Mouse (Mus musculus) CD4-positive, CD25-positive, alpha-beta regulatory T cell, adult 2 months (primary cell): ENCODE measurements around the gene Snrpa.

Source experiments
- DNase-seq: peaks from one replicate; pipeline ENCODE4 v3.0.0-alpha.2; 2012; ENCODE audit warnings: low read depth, low spot score

Gene Snrpa

GRCm38 (mm10) chr7:27195681-27196611 is at the start of gene Snrpa, which contains the start of gene BC024978:
Snrpa (minus strand) TSS chr7:27196271.
BC024978 (plus strand) TSS chr7:27195781.
- DNase-seq = peak; percentile 99

DNA sequence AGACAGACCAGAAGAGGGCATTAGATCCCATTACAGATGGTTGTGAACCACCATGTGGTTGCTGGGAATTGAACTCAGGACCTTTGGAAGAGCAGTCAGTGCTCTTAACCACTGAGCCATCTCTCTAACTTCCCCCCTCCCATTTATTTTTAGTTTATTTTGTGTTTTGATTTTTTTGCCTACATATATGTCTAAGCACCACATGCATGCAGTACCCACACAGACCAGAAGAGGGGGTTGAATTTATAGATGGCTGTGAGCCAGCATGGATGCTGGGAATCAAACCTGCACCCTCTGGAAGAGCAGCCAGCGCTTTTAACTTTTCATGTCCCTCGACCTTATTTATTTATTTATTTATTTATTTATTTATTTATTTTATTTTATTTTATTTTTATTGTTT is 48.0 kb upstream of the Snrpa start:
- DNase-seq = peak; percentile 68

DNA sequence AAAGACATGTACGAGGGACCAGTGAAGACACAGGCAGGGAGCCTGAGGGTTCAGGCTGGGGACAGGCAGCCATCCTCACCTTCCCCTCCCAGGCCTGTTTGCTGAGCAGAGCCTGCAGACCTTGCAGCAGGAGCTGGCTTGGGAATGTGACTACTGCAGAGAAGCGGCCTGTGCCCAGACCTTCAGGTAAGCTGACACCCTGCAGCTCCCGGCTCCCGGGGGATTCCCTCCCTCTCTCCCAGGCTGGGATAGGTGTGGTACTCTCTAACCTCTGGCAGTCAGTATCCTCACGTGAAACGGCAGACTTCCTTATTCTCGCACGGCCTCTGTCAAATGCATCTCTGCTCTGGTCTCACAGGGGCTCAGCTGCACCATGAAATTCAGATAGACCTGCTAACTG is 47.1 kb upstream of the Snrpa start:
- no peak for DNase-seq

DNA sequence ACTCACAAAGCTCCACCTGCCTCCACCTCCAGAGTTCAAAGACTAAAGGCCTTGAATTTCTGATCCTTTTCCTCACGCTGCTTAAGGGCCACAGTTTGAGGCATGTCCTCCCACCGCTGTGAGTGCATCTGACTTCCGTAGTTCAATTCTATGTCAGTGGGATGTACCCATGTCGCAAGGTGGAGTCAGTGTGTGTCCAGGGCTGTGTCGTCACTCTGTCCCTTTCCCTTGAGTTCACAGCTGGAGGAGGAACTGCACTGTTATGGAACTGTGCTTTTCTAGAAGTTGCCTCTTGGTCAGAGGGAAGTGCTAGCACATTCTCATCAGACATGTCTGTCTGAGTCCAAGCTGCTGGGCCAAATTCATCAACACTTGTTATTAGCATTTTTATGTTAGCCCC is 42.5 kb upstream of the Snrpa start:
- DNase-seq = no peak

DNA sequence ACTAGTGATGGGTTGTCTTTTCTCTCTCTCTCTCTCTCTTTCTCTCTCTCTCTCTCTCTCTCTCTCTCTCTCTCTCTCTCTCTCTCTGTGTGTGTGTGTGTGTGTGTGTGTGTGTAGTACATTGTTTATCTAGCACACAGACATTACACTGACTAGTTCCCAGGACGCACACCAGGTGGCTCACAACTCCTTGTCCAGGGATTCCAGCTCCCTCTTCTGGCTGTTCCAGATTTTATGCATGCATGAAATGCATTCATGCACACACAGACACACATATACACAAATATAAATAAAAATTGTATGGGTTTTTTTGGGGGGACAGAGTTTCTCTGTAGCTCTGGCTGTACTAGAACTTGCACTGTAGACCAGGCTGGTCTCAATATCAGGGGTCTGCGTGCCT is 41.5 kb upstream of the Snrpa start:
- DNase-seq = no peak

DNA sequence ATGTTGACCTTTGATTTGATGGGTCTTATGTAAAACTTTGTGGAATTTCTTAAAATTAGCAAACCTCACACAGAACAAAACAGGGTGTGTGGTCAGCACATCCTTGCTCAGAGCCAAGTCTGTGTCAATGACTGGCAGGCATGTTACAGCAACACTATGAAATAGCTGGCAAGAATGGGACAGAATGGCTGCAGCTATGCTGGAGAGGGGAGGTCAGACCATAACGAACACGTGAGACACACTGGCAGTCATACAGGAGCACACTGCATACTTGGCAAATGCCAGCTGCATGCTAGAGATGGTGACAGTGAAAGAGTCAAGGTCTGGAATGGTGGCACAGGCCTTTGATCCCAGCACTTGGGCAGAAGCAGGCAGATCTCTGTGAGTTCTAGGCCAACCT is 39.7 kb upstream of the Snrpa start:
- DNase-seq = no peak

GRCm38 (mm10) chr7:27233300-27233699 is 37.2 kb upstream of the Snrpa start:
- DNase-seq = no peak

DNA sequence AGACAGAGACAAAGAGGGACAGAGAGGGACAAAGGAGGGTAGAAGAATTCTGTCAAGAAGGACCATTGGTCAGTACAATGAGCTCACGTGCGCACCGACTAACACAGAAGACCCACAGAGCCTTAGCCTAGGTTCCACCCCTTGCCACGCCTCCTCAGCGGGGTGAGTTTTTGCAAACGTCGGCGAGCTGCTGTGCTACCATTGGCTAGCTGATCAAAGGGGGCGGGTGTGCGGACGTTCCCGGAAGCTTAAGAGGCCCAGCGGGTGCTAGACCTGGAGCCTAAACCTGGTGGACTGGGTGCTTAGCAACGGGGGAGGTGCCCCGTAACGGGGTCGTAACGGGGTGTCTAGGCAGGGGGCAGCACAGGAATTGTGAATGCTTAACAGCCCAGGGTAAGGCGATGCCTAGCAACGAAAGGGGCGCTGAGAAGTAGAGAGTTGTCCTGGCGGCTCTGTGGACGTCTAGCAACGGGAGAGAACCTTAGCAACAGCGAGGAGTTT is 36.8 kb upstream of the Snrpa start, which contains the start of gene Coq8b:
Gene Coq8b (plus strand): TSS at position 243 of the 501 bp plus-strand sequence.
- DNase-seq = peak; percentile 96

DNA sequence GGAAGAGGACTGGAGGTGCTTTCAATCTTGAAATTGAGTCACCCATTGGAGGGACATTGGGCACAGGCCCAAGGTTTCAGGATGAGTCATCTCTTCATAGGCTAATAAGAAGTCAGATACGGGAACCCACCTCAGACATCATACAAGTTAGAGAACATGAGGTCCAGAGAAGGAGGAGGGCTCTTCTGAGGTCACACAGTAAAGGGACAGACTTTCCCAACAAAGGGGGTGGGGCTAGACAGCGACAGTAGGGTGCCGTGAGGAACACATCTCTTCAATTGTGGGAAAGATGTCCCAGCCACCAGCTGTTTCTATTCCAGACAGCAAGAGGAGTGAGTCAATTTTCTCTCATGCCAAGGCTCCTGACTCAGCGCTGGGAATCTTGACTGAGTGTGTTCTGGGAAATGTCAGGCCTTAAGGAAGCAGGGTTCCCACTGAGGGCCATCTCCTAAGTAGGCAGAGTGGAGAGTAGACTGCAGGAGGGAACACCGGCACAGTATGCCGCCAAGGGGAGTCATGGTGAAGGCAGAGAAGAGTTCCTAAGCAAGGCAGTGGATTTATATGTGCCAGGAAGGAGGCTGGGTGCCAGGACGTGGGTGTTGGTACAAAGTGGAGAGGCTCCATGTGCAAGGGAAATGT is 35.7 kb upstream of the Snrpa start:
- DNase-seq = no peak

DNA sequence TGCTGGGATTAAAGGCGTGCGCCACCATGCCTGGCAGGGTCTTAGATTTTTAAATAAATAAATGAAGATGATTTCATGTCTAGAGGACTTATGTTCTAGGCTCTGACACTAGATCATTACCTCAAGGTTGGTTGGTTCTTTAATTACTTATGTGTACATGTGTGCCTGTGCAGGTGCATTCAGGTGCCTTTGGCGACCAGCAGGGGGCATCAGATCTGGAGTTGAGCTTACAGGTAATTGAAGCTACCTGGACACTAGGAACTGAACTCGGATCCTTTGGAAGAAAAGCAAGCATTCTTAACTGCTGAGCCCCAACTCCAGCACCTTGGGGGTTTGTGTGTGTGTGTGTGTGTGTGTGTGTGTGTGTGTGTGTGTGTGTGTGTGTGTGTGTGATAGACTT is 34.7 kb upstream of the Snrpa start:
- DNase-seq = peak; percentile 68

GRCm38 (mm10) chr7:27228865-27229264 is 32.8 kb upstream of the Snrpa start:
- DNase-seq = no peak

GRCm38 (mm10) chr7:27228281-27228821 is 32.3 kb upstream of the Snrpa start, which contains the start of gene Itpkc:
Itpkc (minus strand) TSS chr7:27228661.
- peak; percentile 97 for DNase-seq

- DNase-seq = peak; percentile 14
These were observed 31.6 kb upstream of the Snrpa start for GRCm38 (mm10) chr7:27227676-27228075.

- no peak for DNase-seq
These were observed 31.2 kb upstream of the Snrpa start for GRCm38 (mm10) chr7:27227276-27227675.

DNA sequence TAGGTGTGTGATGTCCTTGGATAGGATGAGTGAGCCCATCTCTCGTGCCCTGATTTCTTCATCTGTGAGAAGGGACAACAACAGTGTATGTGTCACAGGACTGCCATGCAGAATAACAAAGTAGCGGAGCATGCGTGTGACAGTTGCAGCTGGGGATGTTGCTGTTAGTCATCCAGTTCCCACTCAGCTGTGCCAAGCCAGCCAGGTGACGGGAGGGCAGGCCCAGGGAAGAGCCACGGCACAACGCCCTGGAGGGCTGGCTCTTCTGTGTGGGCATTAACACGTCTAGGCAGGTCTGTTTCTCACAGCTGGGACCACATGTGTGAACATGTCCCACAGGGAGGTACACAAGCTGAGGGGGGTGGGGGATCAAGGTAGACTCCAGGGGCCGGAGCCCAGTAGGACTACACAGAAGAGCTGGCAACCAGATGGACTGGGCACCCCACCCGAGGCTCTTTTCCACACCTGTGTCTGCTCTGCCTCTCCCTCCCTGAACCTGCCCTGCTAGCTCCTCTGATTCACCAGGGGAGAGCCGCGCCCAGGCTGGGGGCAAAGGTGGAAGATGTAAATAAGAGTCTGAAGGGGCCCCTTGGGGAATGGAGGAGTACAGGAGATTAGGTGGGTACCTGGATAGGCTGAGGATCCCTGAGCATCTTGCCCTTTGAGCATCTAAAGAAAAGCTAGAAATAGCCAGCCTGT is 29.0 kb upstream of the Snrpa start:
- DNase-seq = no peak

GRCm38 (mm10) chr7:27222538-27222937 is 26.5 kb upstream of the Snrpa start:
- no peak for DNase-seq

DNA sequence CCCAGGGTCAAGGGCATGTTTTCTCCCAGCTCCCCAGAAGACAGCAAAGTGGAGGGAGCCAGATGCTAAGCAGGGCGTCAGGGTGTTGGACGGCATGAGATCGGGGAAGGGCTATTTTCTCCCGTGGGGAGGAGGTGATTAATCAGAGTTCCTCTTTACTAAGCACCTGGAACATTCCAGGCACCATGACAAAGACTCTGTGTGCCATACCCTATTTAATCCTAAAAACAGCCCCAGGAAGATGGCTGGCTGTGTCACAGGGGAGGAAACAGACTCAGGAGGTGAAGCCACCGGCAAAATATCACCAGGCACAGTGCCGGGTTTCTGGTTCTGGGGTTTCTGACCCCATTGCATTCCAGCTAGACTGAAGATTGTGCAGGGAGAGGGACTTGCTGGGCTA is 25.9 kb upstream of the Snrpa start:
- no peak for DNase-seq

GRCm38 (mm10) chr7:27219937-27220336 is 23.9 kb upstream of the Snrpa start:
- DNase-seq = no peak

DNA sequence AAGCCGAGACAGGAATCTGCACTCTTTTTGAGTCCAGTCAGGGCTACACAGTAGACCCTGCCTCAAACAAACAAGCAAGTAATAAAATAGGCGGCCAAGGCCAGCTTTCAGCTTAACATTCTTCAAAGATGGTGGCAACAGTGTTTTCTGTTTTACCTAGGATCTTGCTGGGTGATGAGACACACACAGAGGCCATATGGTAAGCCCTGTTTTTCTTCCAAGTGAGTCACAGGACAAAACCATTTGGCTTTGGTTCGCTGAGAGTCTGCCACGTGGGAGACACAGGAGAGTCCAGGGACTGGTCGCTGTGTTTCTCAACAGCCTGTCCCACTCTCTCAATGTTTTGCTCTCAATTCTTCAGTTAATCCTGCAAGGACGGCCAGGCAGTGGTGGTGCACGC is 22.5 kb upstream of the Snrpa start:
- no peak for DNase-seq

DNA sequence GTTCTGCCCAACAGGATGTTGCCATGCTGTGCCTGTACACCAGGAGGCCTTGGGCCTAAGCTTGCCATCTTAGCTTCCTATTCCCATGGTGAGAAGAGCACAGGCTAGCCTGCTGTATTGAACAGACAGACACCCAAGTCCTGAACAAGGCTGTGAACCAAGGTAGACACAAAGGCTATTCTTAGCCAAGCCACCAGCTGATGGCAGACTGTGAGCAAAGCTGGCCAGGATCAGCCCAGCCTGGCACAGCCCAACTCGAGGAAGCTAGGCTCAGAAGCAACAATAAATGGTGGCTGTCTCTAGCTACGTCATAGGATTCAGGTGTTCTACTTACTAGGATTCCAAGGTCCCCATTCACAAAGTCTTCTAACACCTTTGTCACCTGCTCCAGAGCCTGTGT is 16.6 kb upstream of the Snrpa start:
- no peak for DNase-seq

DNA sequence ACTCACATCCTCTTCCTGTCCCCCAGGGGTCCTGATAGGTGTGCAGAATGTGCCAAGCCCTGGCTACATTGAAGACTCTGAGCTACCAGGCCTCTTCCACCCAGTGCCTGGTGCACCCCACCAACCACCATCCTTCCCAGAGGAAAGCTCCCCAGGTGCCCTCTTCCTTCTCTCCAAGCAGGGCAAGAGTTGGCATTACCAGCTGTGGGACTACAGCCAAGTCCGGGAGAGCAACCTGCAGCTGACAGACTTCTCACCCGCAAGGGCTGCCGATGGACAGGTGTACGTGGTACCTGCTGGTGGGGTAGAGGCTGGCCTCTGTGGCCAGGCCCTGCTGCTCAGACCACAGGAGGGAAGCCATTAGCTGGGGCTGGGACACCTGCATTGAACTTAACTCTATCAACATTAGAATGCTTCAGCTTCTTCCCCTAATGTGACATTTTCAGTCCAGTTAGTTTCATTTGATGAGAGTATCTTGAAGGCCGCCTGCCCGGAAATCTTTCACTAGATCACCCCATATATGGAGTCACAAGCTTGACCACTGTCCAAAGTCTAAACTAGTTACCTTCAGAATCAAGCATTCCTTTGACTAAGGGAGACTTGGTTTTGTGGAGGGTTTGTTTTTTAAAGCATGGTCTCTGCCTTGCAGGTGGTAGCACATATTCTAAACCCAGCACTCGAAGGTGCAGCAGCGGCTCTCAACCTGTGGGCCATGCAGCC is 7.8 kb upstream of the Snrpa start:
- DNase-seq = no peak
